19 mouse cellular contexts compared by ENCODE assay signal in genomic region chr8:27894325-27894724, GRCm38 (mm10).
DNase-seq lines count a peak whose midpoint lies in the region; ATAC-seq and TF ChIP-seq lines count a peak whose summit lies in the region.
"Had no signal": no experiment of that assay in that cellular context is flagged by ENCODE, and none has a peak within 500 bp of the region (broad histone marks: within the 10 kb centered on the region; RNA-seq: fewer than 3 reads in every experiment).

No protein-coding gene starts in this region.

- H3K4me2 ChIP-seq in hindbrain, postnatal 0 days (ENCODE audit: low read depth, low read length): no peak overlapping the region
- H3K4me2 ChIP-seq in hindbrain, embryonic 13.5 days: no peak overlapping the region
- no peak overlapping the region for H3K4me2 ChIP-seq in liver, embryonic 12.5 days
- H3K4me2 ChIP-seq: embryonic facial prominence, embryonic 13.5 days; midbrain, embryonic 11.5 days; stomach, embryonic 15.5 days had no signal

- H3K9ac ChIP-seq in hindbrain, postnatal 0 days (replicated peaks; ENCODE audit: low read length): no peak overlapping the region
- H3K9ac ChIP-seq in hindbrain, embryonic 13.5 days: no peak overlapping the region
- no peak overlapping the region for H3K9ac ChIP-seq in liver, embryonic 12.5 days
- H3K9ac ChIP-seq: embryonic facial prominence, embryonic 13.5 days; liver, embryonic 14.5 days; stomach, embryonic 15.5 days had no signal

- no peaks in the 10 kb centered on the region for H3K4me1 ChIP-seq in hindbrain, postnatal 0 days (ENCODE audit: insufficient read depth, low read length)
- H3K4me1 ChIP-seq in hindbrain, embryonic 13.5 days (replicated peaks): no peaks in the 10 kb centered on the region
- H3K4me1 ChIP-seq in liver, embryonic 12.5 days: no peaks in the 10 kb centered on the region
- H3K4me1 ChIP-seq: embryonic facial prominence, embryonic 13.5 days; stomach, embryonic 15.5 days had no signal

- DNase-seq in embryo, embryonic 10.5 days (ENCODE audit: low spot score): peak; percentile 30
- DNase-seq in embryo, embryonic 9.5 days (ENCODE audit: extremely low spot score): no peak
- peak; percentile 5 for DNase-seq in hindbrain, postnatal 0 days (ENCODE audit: low spot score)
- peak; percentile 53 for DNase-seq in brain, adult 2 months (ENCODE audit: low read depth, low spot score)
- peak; percentile 40 for DNase-seq in layer of hippocampus, adult 9-11 months
- no peak for DNase-seq in yolk sac, embryonic 10.5 days (ENCODE audit: low spot score)
- DNase-seq: adrenal gland, postnatal 10 days; cerebellum, postnatal 14 days; kidney, adult 18-20 months; thymus, adult 2 months had no signal

- H3K36me3 ChIP-seq in hindbrain, postnatal 0 days (ENCODE audit: insufficient read depth, low read length): no peaks in the 10 kb centered on the region
- H3K36me3 ChIP-seq in hindbrain, embryonic 13.5 days: no peaks in the 10 kb centered on the region
- H3K36me3 ChIP-seq in liver, embryonic 12.5 days: no peaks in the 10 kb centered on the region
- H3K36me3 ChIP-seq: embryonic facial prominence, embryonic 13.5 days; stomach, embryonic 15.5 days had no signal

- no peak for ATAC-seq in hindbrain, postnatal 0 days
- ATAC-seq in hindbrain, embryonic 13.5 days (ENCODE audit: low FRiP score): no peak
- ATAC-seq in liver, embryonic 12.5 days: no peak
- ATAC-seq: Patski had no signal

- H3K27ac ChIP-seq in hindbrain, postnatal 0 days: no peak overlapping the region
- no peak overlapping the region for H3K27ac ChIP-seq in hindbrain, embryonic 13.5 days
- no peak overlapping the region for H3K27ac ChIP-seq in liver, embryonic 12.5 days
- H3K27ac ChIP-seq: embryonic facial prominence, embryonic 13.5 days; kidney, postnatal 0 days; liver, embryonic 14.5 days; macrophage; stomach, embryonic 15.5 days had no signal

- no peak overlapping the region for H3K4me3 ChIP-seq in hindbrain, postnatal 0 days (ENCODE audit: low read length)
- no peak overlapping the region for H3K4me3 ChIP-seq in hindbrain, embryonic 13.5 days
- no peak overlapping the region for H3K4me3 ChIP-seq in liver, embryonic 12.5 days
- H3K4me3 ChIP-seq: embryonic facial prominence, embryonic 13.5 days; stomach, embryonic 15.5 days had no signal

- WGBS in hindbrain, postnatal 0 days: 80% methylated on average over 6 of the region's 6 CpGs
- 85% methylated on average over 6 of the region's 6 CpGs for WGBS in hindbrain, embryonic 13.5 days
- 65% methylated on average over 6 of the region's 6 CpGs for WGBS in liver, embryonic 12.5 days (ENCODE audit: insufficient replicate concordance)

- no peaks in the 10 kb centered on the region for H3K9me3 ChIP-seq in hindbrain, postnatal 0 days (ENCODE audit: low read length)
- no peaks in the 10 kb centered on the region for H3K9me3 ChIP-seq in hindbrain, embryonic 13.5 days
- no peaks in the 10 kb centered on the region for H3K9me3 ChIP-seq in liver, embryonic 12.5 days (replicated peaks)
- H3K9me3 ChIP-seq: embryonic facial prominence, embryonic 13.5 days; stomach, embryonic 15.5 days had no signal

- H3K27me3 ChIP-seq in hindbrain, postnatal 0 days (ENCODE audit: insufficient read depth, low read length): no peaks in the 10 kb centered on the region
- no peaks in the 10 kb centered on the region for H3K27me3 ChIP-seq in hindbrain, embryonic 13.5 days
- H3K27me3 ChIP-seq in liver, embryonic 12.5 days (replicated peaks): no peaks in the 10 kb centered on the region
- H3K27me3 ChIP-seq: embryonic facial prominence, embryonic 13.5 days; Patski; stomach, embryonic 15.5 days had no signal

- no peak for TF ChIP-seq CTCF in hindbrain, postnatal 0 days (IDR thresholded peaks at IDR 0.05; ENCODE audit: low read depth)

Comparison
In these comparisons a context has a peak if more than half of its experiments do, and no peak if none do; other contexts are left out.
1. DNase-seq: peak in embryo, embryonic 10.5 days (single experiment), hindbrain, postnatal 0 days (single experiment), brain, adult 2 months (single experiment) and layer of hippocampus, adult 9-11 months (single experiment); none in embryo, embryonic 9.5 days (single experiment) and yolk sac, embryonic 10.5 days (single experiment).